Mouse (Mus musculus) kidney, adult 2 months (tissue): ENCODE measurements at regions not wholly inside any gene's neighbourhood (a gene's known extent, or its start where the extent isn't known, plus 50 kb on each side); places are given as distances from the start of the nearest gene placed in this dataset.
"Not testable (repeated sequence)": the region's sequence is repeated elsewhere in the genome, so short reads cannot be mapped to it uniquely, and the experiment has no call there.

ENCODE experiments used
- CTCF ChIP-seq: fragments of 200-500 bp; conservative IDR thresholded peaks from 2 replicates; pipeline ENCODE4 v1.5.1; 2011; ENCODE audit warnings: low read depth, mild to moderate bottlenecking, control low read depth, low read length, moderate library complexity, mixed read lengths; ENCODE audit not compliant: insufficient read depth, insufficient read length
- POLR2A ChIP-seq: fragments of 200-500 bp; IDR thresholded peaks from one replicate; pipeline ENCODE4 v1.6.1; 2011; ENCODE audit warnings: low read depth, low read length, control low read depth

GRCm38 (mm10) chr17:14127031-14127430 lies 67.7 kb upstream of the Gm7358 start:
- peak; percentile 50 for TF ChIP-seq CTCF
- TF ChIP-seq POLR2A: not testable (repeated sequence)
